Mouse (Mus musculus) lung, postnatal 25 days (tissue): ENCODE measurements at regions not wholly inside any gene's neighbourhood (a gene's known extent, or its start where the extent isn't known, plus 50 kb on each side); places are given as distances from the start of the nearest gene placed in this dataset.

Source experiments
- DNase-seq: peaks from one replicate; pipeline ENCODE4 v3.0.0; 2022; ENCODE audit warnings: low spot score

DNA sequence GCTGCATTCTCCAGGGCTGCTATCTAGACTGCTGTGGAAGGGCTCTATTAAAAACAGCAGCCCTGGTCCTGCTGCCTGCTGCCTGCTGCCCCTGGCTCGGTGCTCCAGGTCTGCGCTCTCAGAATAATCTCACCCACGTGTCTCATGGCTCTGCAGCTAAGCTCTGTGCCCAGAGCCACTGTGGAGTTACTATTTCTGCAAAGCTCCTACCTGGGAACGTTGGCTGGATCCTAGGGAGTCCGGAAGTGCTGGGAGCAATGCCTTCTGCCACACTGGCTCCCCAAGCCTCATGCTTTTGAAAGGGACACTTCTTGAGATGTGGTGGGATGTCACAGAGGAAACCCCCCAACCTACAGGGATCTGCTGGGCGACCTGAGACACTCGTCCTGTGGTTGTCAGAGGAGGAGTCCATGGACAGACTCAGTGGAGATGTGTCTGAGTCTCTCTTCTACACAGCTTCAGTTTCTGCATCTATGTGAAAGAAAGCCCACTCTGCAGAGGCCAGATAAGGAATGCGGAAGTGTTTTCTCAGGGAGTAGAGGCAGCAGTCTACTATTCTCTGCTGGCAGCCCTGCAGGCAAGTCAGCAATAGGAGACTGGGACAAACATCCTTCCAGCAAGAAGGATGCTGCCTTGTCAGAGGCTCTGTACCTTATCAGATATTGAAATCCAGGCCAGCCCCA is 63.0 kb upstream of the Kazn start:
- DNase-seq, result no peak

DNA sequence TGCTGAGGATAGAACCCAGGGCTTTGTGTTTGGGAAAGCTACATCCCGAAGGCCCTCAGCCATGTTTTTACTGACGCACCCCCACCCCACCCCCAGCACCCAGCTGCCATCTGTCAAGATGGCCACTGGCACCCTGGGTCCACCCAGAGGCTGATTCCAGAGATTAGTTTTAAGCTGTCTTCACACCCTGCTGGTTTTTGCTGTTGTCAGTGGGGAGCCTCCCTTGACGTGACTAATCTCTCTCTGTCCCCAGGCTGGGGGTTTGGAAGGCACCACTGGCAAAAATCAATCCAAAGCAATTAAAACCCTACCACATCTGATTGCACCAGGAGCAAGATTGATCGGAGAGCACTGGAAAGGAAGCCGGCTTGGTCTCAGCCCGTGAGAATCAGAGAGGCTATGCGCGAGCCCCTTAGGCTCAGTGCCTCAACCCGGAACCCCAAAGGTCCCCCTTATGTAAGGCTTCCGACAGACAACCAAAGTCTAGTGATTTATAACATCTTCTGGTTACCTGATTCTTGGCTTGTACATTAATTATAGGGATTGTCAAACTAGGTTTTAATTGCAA is 59.7 kb upstream of the Kazn start:
- no peak for DNase-seq

DNA sequence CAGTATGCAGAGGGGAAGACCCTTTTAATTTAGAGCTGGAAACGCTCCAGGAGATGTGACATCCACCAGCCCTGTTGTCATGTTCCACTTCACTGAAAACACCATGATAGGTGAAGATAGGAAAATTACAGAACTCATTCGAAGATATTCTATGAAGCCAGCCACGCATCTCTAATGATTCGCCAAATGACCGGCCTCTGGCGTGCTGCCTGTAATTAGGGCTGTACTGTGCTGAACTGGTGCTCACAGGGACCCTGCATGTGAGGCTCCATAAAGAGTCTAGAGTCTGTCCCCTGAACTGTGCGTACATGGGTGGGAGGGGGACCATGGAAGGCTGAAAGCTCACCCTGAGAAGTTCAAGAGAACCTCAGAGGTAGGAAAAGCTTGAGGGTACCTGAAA is 53.6 kb upstream of the Kazn start:
- DNase-seq, result no peak

DNA sequence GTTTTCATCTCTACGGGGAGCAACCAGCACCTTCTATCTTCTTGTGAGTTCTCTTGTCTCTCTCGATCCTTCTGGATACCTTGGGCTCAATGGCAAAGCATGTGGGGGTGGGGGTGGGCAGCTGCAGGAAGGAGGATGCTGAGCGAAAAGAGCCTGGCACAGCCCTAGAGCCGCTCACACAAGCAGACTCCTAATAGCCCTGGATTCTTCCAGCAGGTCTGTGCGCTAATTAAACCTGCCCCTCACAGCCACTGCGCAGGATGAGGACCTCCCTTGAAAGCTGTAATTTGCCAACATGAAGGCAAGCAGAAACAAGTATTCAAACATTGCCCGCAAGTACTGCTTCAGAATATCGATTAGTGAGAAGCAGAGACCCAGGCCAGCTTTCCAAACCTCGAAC is 53.1 kb upstream of the Kazn start:
- no peak for DNase-seq

DNA sequence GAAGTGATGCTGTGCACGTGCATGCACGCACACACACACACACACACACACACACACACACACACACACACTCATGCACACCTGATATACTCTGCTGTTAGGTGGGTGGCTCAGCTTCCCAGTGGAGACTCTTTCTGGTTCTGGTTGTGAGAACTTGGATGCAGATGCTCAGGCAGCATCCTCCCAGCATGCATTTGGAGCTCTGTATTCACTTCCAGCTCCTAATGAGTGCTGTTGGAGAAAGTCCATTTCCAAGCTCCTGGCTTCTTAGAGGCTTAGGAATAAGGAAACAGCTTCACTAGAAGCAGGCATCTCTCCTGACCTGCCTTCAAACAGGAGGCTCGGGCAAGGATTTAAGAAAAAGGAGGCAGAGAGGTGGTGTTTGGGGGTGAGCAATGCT is 52.2 kb upstream of the Kazn start:
- no peak for DNase-seq
